Mouse (Mus musculus) ES-E14 (cell line): Measurements from ENCODE around the gene Mrpl35.

Experiments
- CHD2 ChIP-seq: IDR thresholded peaks from 2 replicates; pipeline ENCODE4 v1.6.1; 2014; ENCODE audit warnings: mild to moderate bottlenecking, low read depth, low read length, inconsistent platforms
- HCFC1 ChIP-seq: IDR thresholded peaks from 2 replicates; pipeline ENCODE4 v1.6.1; 2012; ENCODE audit warnings: low read length, inconsistent platforms, borderline replicate concordance; ENCODE audit not compliant: insufficient read depth
- MAFK ChIP-seq: IDR thresholded peaks from 2 replicates; pipeline ENCODE4 v1.6.1; 2014; ENCODE audit warnings: mild to moderate bottlenecking, low read depth, low read length, inconsistent platforms; ENCODE audit not compliant: insufficient read depth

DNA sequence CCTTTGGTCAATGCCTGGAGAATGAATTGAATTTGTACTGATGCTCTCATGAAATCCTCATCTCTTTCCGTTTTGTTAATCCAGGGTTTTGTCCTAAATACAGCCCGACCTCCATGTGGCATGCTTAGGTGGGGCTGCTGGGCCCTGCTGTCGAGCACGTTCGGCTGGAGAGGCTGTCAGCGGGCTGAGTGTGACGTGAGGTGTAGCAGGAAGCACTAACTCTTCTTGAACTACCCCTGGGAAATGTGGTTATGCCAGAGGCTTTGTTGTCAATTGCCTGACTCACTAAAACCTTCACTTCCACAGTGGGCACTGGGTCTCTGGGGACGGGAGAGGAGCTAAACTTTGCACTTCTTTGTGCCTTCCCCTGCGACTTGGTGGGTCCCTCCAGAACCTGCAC lies 38.4 kb downstream of the Mrpl35 start:
- TF ChIP-seq MAFK (no peak), HCFC1 (no peak), CHD2 (no peak)
